Mouse (Mus musculus) stomach, postnatal 0 days (tissue): ENCODE measurements at regions not wholly inside any gene's neighbourhood (a gene's known extent, or its start where the extent isn't known, plus 50 kb on each side); places are given as distances from the start of the nearest gene placed in this dataset.

Experiments
- CTCF ChIP-seq: IDR thresholded peaks from 2 replicates; pipeline ENCODE4 v1.5.1; 2016; ENCODE audit warnings: antibody characterized with exemption, low read depth, mild to moderate bottlenecking, moderate library complexity
- EP300 ChIP-seq: optimal IDR thresholded peaks from 2 replicates; pipeline ENCODE3; 2016; ENCODE audit warnings: antibody characterized with exemption

GRCm38 (mm10) chr5:118363154-118363553 lies 118.1 kb downstream of the 2410131K14Rik start:
- TF ChIP-seq CTCF (no peak), EP300 (no peak)
